Mouse (Mus musculus): ENCODE data around the gene Ces2h.
"Not testable (repeated sequence)": the region's sequence is repeated elsewhere in the genome, so short reads cannot be mapped to it uniquely, and the experiment has no call there.

Ces2h gene

GRCm38 (mm10) chr8:105000586-105000985 lies at the start of gene Ces2h:
TSS of gene Ces2h (plus strand) at chr8:105000853.
- no peak for DNase-seq

- no peak for DNase-seq
These were observed 39.1 kb upstream of the Ces2h start, which contains the start of gene Ces2g for GRCm38 (mm10) chr8:104961537-104961961. TSS of gene Ces2g (plus strand) at chr8:104961718.

GRCm38 (mm10) chr8:104962229-104962901 lies 38.3 kb upstream of the Ces2h start:
- no peak for DNase-seq

- no peak for DNase-seq
These were observed 37.2 kb upstream of the Ces2h start for GRCm38 (mm10) chr8:104963375-104963894.

- no peak for DNase-seq
These were observed 16.5 kb upstream of the Ces2h start for GRCm38 (mm10) chr8:104984126-104984525.

- no peak for DNase-seq
These were observed 15.7 kb upstream of the Ces2h start for GRCm38 (mm10) chr8:104984942-104985341.

- no peak for DNase-seq
These were observed 2.5 kb upstream of the Ces2h start for GRCm38 (mm10) chr8:104998191-104998590.

GRCm38 (mm10) chr8:104999183-104999582 lies 1.5 kb upstream of the Ces2h start:
- no peak for DNase-seq

- no peak for DNase-seq
These were observed 9.3 kb downstream of the Ces2h start for GRCm38 (mm10) chr8:105010000-105010399.

GRCm38 (mm10) chr8:105011136-105011535 lies 10.5 kb downstream of the Ces2h start:
- DNase-seq: no peak

GRCm38 (mm10) chr8:105014391-105014790 lies 13.7 kb downstream of the Ces2h start:
- DNase-seq: no peak

GRCm38 (mm10) chr8:105021954-105022353 lies 21.3 kb downstream of the Ces2h start:
- no peak for DNase-seq

GRCm38 (mm10) chr8:105023087-105023486 lies 22.4 kb downstream of the Ces2h start:
- no peak for DNase-seq

GRCm38 (mm10) chr8:105025050-105025449 lies 24.4 kb downstream of the Ces2h start:
- no peak for DNase-seq

- no peak for DNase-seq
These were observed 42.9 kb downstream of the Ces2h start for GRCm38 (mm10) chr8:105043510-105043909.

GRCm38 (mm10) chr8:105045824-105046401 lies 45.3 kb downstream of the Ces2h start:
- no peak for DNase-seq

GRCm38 (mm10) chr8:105048371-105048854 lies 47.8 kb downstream of the Ces2h start, which contains the start of gene Ces3a:
TSS of gene Ces3a (plus strand) at chr8:105048601.
- DNase-seq: no peak

- no peak for DNase-seq
These were observed 55.6 kb downstream of the Ces2h start for GRCm38 (mm10) chr8:105056211-105056610.

- DNase-seq: no peak
These were observed 59.4 kb downstream of the Ces2h start for GRCm38 (mm10) chr8:105060056-105060455.

GRCm38 (mm10) chr8:105066761-105067160 lies 66.1 kb downstream of the Ces2h start:
- no peak for DNase-seq

- DNase-seq: not testable (repeated sequence)
These were observed 67.3 kb downstream of the Ces2h start for GRCm38 (mm10) chr8:105067905-105068304.

- DNase-seq: no peak
These were observed 68.3 kb downstream of the Ces2h start for GRCm38 (mm10) chr8:105068971-105069370.
